Mouse (Mus musculus): ENCODE data around the gene Vmn1r217. TPM values are rescaled to one million over a fixed set of nuclear protein-coding genes. Genes with fewer than 3 reads are reported as not detected.
"Not testable (repeated sequence)": the region's sequence is repeated elsewhere in the genome, so short reads cannot be mapped to it uniquely, and the experiment has no call there.

Vmn1r217 gene
- polyA plus RNA-seq (2012; ENCODE audit: insufficient read depth, low replicate concordance) = not detected in 2 replicates

GRCm38 (mm10) chr13:23118126-23118525, at the start of gene Vmn1r217:
TSS of gene Vmn1r217 (minus strand) at chr13:23118226.
- H3K4me1 ChIP-seq; H3K27me3 ChIP-seq (replicated peaks); H3K9me3 ChIP-seq; H3K36me3 ChIP-seq (replicated peaks; ENCODE audit: low read length); H3K4me3 ChIP-seq (replicated peaks): not testable (repeated sequence)

- H3K27me3 ChIP-seq (replicated peaks); H3K9me3 ChIP-seq; H3K4me1 ChIP-seq; H3K36me3 ChIP-seq (replicated peaks; ENCODE audit: low read length); H3K4me3 ChIP-seq (replicated peaks): not testable (repeated sequence)
Measured at GRCm38 (mm10) chr13:23166471-23166870, 48.4 kb upstream of the Vmn1r217 start.

- TF ChIP-seq FLI1 (IDR thresholded peaks at IDR 0.05; ENCODE audit: low read length) (no peak), GATA1 (IDR thresholded peaks at IDR 0.05; ENCODE audit: borderline replicate concordance, low read length) (no peak)
Measured at GRCm38 (mm10) chr13:23159012-23159411, 41.0 kb upstream of the Vmn1r217 start, which contains the start of gene Vmn1r219. TSS of gene Vmn1r219 (plus strand) at chr13:23159312.

GRCm38 (mm10) chr13:23157848-23158247, 39.8 kb upstream of the Vmn1r217 start:
- H3K27me3 ChIP-seq (replicated peaks) = no peaks in the 10 kb centered on the region
- no peaks in the 10 kb centered on the region for H3K9me3 ChIP-seq
- no peaks in the 10 kb centered on the region for H3K4me1 ChIP-seq
- no peak overlapping the region for H3K4me3 ChIP-seq (replicated peaks)
- no peaks in the 10 kb centered on the region for H3K36me3 ChIP-seq (replicated peaks; ENCODE audit: low read length)
- TF ChIP-seq FLI1 (IDR thresholded peaks at IDR 0.05; ENCODE audit: low read length) (no peak), GATA1 (IDR thresholded peaks at IDR 0.05; ENCODE audit: borderline replicate concordance, low read length) (no peak)

More at GRCm38 (mm10) chr13:23159012-23159411, 41.0 kb upstream of the Vmn1r217 start, which contains the start of gene Vmn1r219:
- Histone ChIP-seq H3K4me3 (replicated peaks) (no peak within 1 kb of the TSS), H3K9me3 (no peaks in the 10 kb centered on the region), H3K4me1 (no peaks in the 10 kb centered on the region), H3K27me3 (replicated peaks) (no peaks in the 10 kb centered on the region), H3K36me3 (replicated peaks; ENCODE audit: low read length) (no peaks in the 10 kb centered on the region)

- no peaks in the 10 kb centered on the region for H3K36me3 ChIP-seq (replicated peaks; ENCODE audit: low read length)
- H3K27me3 ChIP-seq (replicated peaks) = no peaks in the 10 kb centered on the region
- H3K4me3 ChIP-seq (replicated peaks) = no peak overlapping the region
- peaks cover 4% of the 10 kb centered on the region for H3K9me3 ChIP-seq
- H3K4me1 ChIP-seq = no peaks in the 10 kb centered on the region
- TF ChIP-seq FLI1 (IDR thresholded peaks at IDR 0.05; ENCODE audit: low read length) (no peak), GATA1 (IDR thresholded peaks at IDR 0.05; ENCODE audit: borderline replicate concordance, low read length) (no peak)
Measured at GRCm38 (mm10) chr13:23138880-23139279, 20.9 kb upstream of the Vmn1r217 start.

- H3K27me3 ChIP-seq (replicated peaks) = no peaks in the 10 kb centered on the region
- no peaks in the 10 kb centered on the region for H3K36me3 ChIP-seq (replicated peaks; ENCODE audit: low read length)
- H3K9me3 ChIP-seq = no peaks in the 10 kb centered on the region
- H3K4me3 ChIP-seq (replicated peaks) = no peak overlapping the region
- TF ChIP-seq FLI1 (IDR thresholded peaks at IDR 0.05; ENCODE audit: low read length) (no peak), GATA1 (IDR thresholded peaks at IDR 0.05; ENCODE audit: borderline replicate concordance, low read length) (no peak)
- H3K4me1 ChIP-seq = no peaks in the 10 kb centered on the region
Measured at GRCm38 (mm10) chr13:23133501-23133900, 15.5 kb upstream of the Vmn1r217 start.

GRCm38 (mm10) chr13:23133099-23133498, 15.1 kb upstream of the Vmn1r217 start, which contains the start of gene Vmn1r218:
TSS of gene Vmn1r218 (plus strand) at chr13:23133155.
- Histone ChIP-seq H3K4me3 (replicated peaks) (no peak within 1 kb of the TSS), H3K4me1 (no peaks in the 10 kb centered on the region), H3K36me3 (replicated peaks; ENCODE audit: low read length) (no peaks in the 10 kb centered on the region), H3K9me3 (no peaks in the 10 kb centered on the region), H3K27me3 (replicated peaks) (no peaks in the 10 kb centered on the region)
- no peak for TF ChIP-seq FLI1 (IDR thresholded peaks at IDR 0.05; ENCODE audit: low read length)
- TF ChIP-seq GATA1 (IDR thresholded peaks at IDR 0.05; ENCODE audit: borderline replicate concordance, low read length) = no peak

GRCm38 (mm10) chr13:23120611-23121010, 2.6 kb upstream of the Vmn1r217 start:
- H3K36me3 ChIP-seq (replicated peaks; ENCODE audit: low read length) = no peaks in the 10 kb centered on the region
- no peaks in the 10 kb centered on the region for H3K4me1 ChIP-seq
- H3K27me3 ChIP-seq (replicated peaks) = no peaks in the 10 kb centered on the region
- no peaks in the 10 kb centered on the region for H3K9me3 ChIP-seq
- TF ChIP-seq GATA1 (IDR thresholded peaks at IDR 0.05; ENCODE audit: borderline replicate concordance, low read length) (no peak), FLI1 (IDR thresholded peaks at IDR 0.05; ENCODE audit: low read length) (no peak)
- no peak overlapping the region for H3K4me3 ChIP-seq (replicated peaks)

- no peaks in the 10 kb centered on the region for H3K36me3 ChIP-seq (replicated peaks; ENCODE audit: low read length)
- no peak for TF ChIP-seq GATA1 (IDR thresholded peaks at IDR 0.05; ENCODE audit: borderline replicate concordance, low read length)
- TF ChIP-seq FLI1 (IDR thresholded peaks at IDR 0.05; ENCODE audit: low read length) = no peak
- no peaks in the 10 kb centered on the region for H3K9me3 ChIP-seq
- H3K4me1 ChIP-seq = no peaks in the 10 kb centered on the region
- H3K4me3 ChIP-seq (replicated peaks) = no peak overlapping the region
- H3K27me3 ChIP-seq (replicated peaks) = no peaks in the 10 kb centered on the region
Measured at GRCm38 (mm10) chr13:23094386-23094785, 23.6 kb downstream of the Vmn1r217 start.

- Histone ChIP-seq H3K36me3 (replicated peaks; ENCODE audit: low read length) (no peaks in the 10 kb centered on the region), H3K4me1 (no peaks in the 10 kb centered on the region), H3K27me3 (replicated peaks) (no peaks in the 10 kb centered on the region), H3K9me3 (no peaks in the 10 kb centered on the region), H3K4me3 (replicated peaks) (no peak overlapping the region)
- TF ChIP-seq GATA1 (IDR thresholded peaks at IDR 0.05; ENCODE audit: borderline replicate concordance, low read length) = no peak
- TF ChIP-seq FLI1 (IDR thresholded peaks at IDR 0.05; ENCODE audit: low read length) = no peak
Measured at GRCm38 (mm10) chr13:23069312-23069711, 48.7 kb downstream of the Vmn1r217 start.

- TF ChIP-seq FLI1 (IDR thresholded peaks at IDR 0.05; ENCODE audit: low read length) = no peak
- TF ChIP-seq GATA1 (IDR thresholded peaks at IDR 0.05; ENCODE audit: borderline replicate concordance, low read length) = no peak
- no peak within 1 kb of the TSS for H3K4me3 ChIP-seq (replicated peaks)
- no peaks in the 10 kb centered on the region for H3K9me3 ChIP-seq
- no peaks in the 10 kb centered on the region for H3K4me1 ChIP-seq
- H3K27me3 ChIP-seq (replicated peaks) = no peaks in the 10 kb centered on the region
- no peaks in the 10 kb centered on the region for H3K36me3 ChIP-seq (replicated peaks; ENCODE audit: low read length)
Measured at GRCm38 (mm10) chr13:23067725-23068124, 50.3 kb downstream of the Vmn1r217 start, which contains the start of gene Vmn1r215. TSS of gene Vmn1r215 (plus strand) at chr13:23068025.

Measured in megakaryocyte, embryonic 14.5 days (primary cell).